ENCODE assay signal across 16 mouse cellular contexts in the genomic region with DNA sequence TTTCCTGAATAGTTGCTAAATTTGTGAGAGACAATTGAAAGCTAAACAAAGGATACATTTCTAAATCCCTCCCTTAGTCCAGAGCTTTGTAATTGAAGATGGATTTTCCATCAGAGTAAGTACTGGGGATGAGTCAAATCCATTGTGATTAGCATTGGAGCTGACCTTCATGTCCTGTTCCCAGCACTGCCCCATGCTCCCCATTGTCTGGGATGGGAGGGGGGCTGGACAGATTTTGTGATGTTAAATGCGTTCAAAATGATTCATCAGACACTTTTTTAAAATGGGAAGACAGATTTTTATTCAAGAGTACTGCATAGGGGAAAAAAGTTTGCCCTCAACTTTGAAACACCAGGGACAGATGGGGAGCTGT. TPM values are rescaled to one million over a fixed set of nuclear protein-coding genes. Genes with fewer than 3 reads are reported as not detected.
DNase-seq lines count a peak whose midpoint lies in the region; ATAC-seq and TF ChIP-seq lines count a peak whose summit lies in the region.
"Had no signal": no experiment of that assay in that cellular context is flagged by ENCODE, and none has a peak within 500 bp of the region (broad histone marks: within the 10 kb centered on the region; RNA-seq: fewer than 3 reads in every experiment).

No protein-coding gene starts in this region.

- ATAC-seq in hindbrain, embryonic 16.5 days, result no peak
- no peak for ATAC-seq in intestine, embryonic 15.5 days
- ATAC-seq: inflammation-experienced regulatory T-cells, adult 6 months had no signal

- H3K4me2 ChIP-seq in hindbrain, embryonic 16.5 days (ENCODE audit: low read length), result no peak overlapping the region
- no peak overlapping the region for H3K4me2 ChIP-seq in intestine, embryonic 15.5 days (replicated peaks)
- H3K4me2 ChIP-seq: liver, embryonic 11.5 days; neural tube, embryonic 12.5 days had no signal

- H3K9ac ChIP-seq in hindbrain, embryonic 16.5 days (ENCODE audit: low read depth, low read length), result no peak overlapping the region
- no peak overlapping the region for H3K9ac ChIP-seq in intestine, embryonic 15.5 days
- H3K9ac ChIP-seq: neural tube, embryonic 12.5 days had no signal

- no peak for TF ChIP-seq POLR2A in embryonic fibroblast, embryonic 13.5 days (IDR thresholded peaks at IDR 0.05; ENCODE audit: low read depth, low read length)

- intact Hi-C loops in gastrocnemius, adult 2 months (cut with DNase I), result no loop called here

- H3K36me3 ChIP-seq in hindbrain, embryonic 10.5 days, result no peaks in the 10 kb centered on the region
- H3K36me3 ChIP-seq in hindbrain, embryonic 16.5 days (ENCODE audit: control insufficient read depth, insufficient read depth, low read length), result no peaks in the 10 kb centered on the region
- H3K36me3 ChIP-seq in intestine, embryonic 15.5 days, result no peaks in the 10 kb centered on the region
- H3K36me3 ChIP-seq: neural tube, embryonic 12.5 days had no signal

- TF ChIP-seq CTCF in gastrocnemius, adult 2 months (IDR thresholded peaks at IDR 0.05), result no peak
- TF ChIP-seq CTCF in embryonic fibroblast, embryonic 13.5 days (IDR thresholded peaks at IDR 0.05; ENCODE audit: borderline replicate concordance, insufficient read depth, low read length), result no peak

- H3K9me3 ChIP-seq in hindbrain, embryonic 10.5 days, result no peaks in the 10 kb centered on the region
- H3K9me3 ChIP-seq in hindbrain, embryonic 16.5 days (ENCODE audit: control insufficient read depth, low read length), result no peaks in the 10 kb centered on the region
- H3K9me3 ChIP-seq in intestine, embryonic 15.5 days, result no peaks in the 10 kb centered on the region
- H3K9me3 ChIP-seq: neural tube, embryonic 12.5 days had no signal

- H3K4me3 ChIP-seq in gastrocnemius, adult 2 months, result no peak overlapping the region
- H3K4me3 ChIP-seq in hindbrain, embryonic 10.5 days, result no peak overlapping the region
- no peak overlapping the region for H3K4me3 ChIP-seq in hindbrain, embryonic 16.5 days (ENCODE audit: low read length)
- no peak overlapping the region for H3K4me3 ChIP-seq in embryonic fibroblast, embryonic 13.5 days (ENCODE audit: insufficient read depth, low read length)
- no peak overlapping the region for H3K4me3 ChIP-seq in intestine, embryonic 15.5 days (replicated peaks)
- H3K4me3 ChIP-seq: neural tube, embryonic 12.5 days had no signal

- H3K4me1 ChIP-seq in hindbrain, embryonic 10.5 days (replicated peaks), result peaks cover 83% of the 10 kb centered on the region
- peaks cover 9% of the 10 kb centered on the region for H3K4me1 ChIP-seq in hindbrain, embryonic 16.5 days (ENCODE audit: control insufficient read depth, insufficient read depth, low read depth, low read length)
- H3K4me1 ChIP-seq in embryonic fibroblast, embryonic 13.5 days (ENCODE audit: control insufficient read depth, insufficient read depth, low read length), result peaks cover 22% of the 10 kb centered on the region
- peaks cover 34% of the 10 kb centered on the region for H3K4me1 ChIP-seq in intestine, embryonic 15.5 days (replicated peaks)

- DNase-seq in gastrocnemius, adult 2 months, result no peak
- DNase-seq in gastrocnemius, postnatal 10 days, result no peak
- no peak for DNase-seq in hindbrain, embryonic 10.5 days (ENCODE audit: low spot score)
- DNase-seq in ES-CJ7 (ENCODE audit: low read depth, low spot score), result peak; percentile 72
- no peak for DNase-seq in thymus, adult 18-20 months
- DNase-seq: cerebellum, adult 2 months; lung, postnatal 10 days; midbrain, embryonic 14.5 days; spleen, adult 18-20 months had no signal

- WGBS in hindbrain, embryonic 10.5 days, result 27% methylated on average over 1 of the region's 1 CpGs
- WGBS in hindbrain, embryonic 16.5 days, result 15% methylated on average over 1 of the region's 1 CpGs
- 65% methylated on average over 1 of the region's 1 CpGs for WGBS in intestine, embryonic 15.5 days

- 0 out of 2 replicates have a peak overlapping the region, but pooled peaks have one; percentile 10 for H3K27ac ChIP-seq in gastrocnemius, adult 2 months
- peak overlapping the region; percentile 87 for H3K27ac ChIP-seq in hindbrain, embryonic 10.5 days
- no peak overlapping the region for H3K27ac ChIP-seq in hindbrain, embryonic 16.5 days (ENCODE audit: low read depth, low read length)
- peak overlapping the region; percentile 93 for H3K27ac ChIP-seq in embryonic fibroblast, embryonic 13.5 days (ENCODE audit: insufficient read depth, low read length)
- H3K27ac ChIP-seq in intestine, embryonic 15.5 days, result no peak overlapping the region
- H3K27ac ChIP-seq: kidney, postnatal 0 days; neural tube, embryonic 12.5 days had no signal

- no peaks in the 10 kb centered on the region for H3K27me3 ChIP-seq in hindbrain, embryonic 10.5 days (ENCODE audit: insufficient read depth, poor library complexity, severe bottlenecking)
- H3K27me3 ChIP-seq in hindbrain, embryonic 16.5 days (replicated peaks; ENCODE audit: control insufficient read depth, insufficient read depth, low read length), result no peaks in the 10 kb centered on the region
- no peaks in the 10 kb centered on the region for H3K27me3 ChIP-seq in intestine, embryonic 15.5 days (replicated peaks)
- H3K27me3 ChIP-seq: neural tube, embryonic 12.5 days had no signal

RNA-seq across cellular contexts. Expression of gene Ddc, which starts 16.2 kb away (rescaled TPM):
- under 1 TPM; 0.61 to 0.81 TPM for total RNA-seq in gastrocnemius, adult 2 months (2021)
- total RNA-seq in gastrocnemius, postnatal 10 days (2021), result 10 to 100 TPM; 38.1 to 45.7 TPM
- 10.2 TPM in 2 replicates for polyA plus RNA-seq in hindbrain, embryonic 10.5 days (2016; fragmentation: Nextera tagmentation; extraction: Ambion mirVana)
- polyA plus RNA-seq in hindbrain, embryonic 16.5 days (2015; fragmentation: Nextera tagmentation; extraction: Ambion mirVana), result 10.6 and 11.9 TPM in 2 replicates
- polyA plus RNA-seq in embryonic fibroblast, embryonic 13.5 days (2011; ENCODE audit: insufficient read length, low read depth, missing spikeins), result 1.6 TPM in 2 replicates
- 46.3 and 52.2 TPM in 2 replicates for polyA plus RNA-seq in intestine, embryonic 15.5 days (2015; fragmentation: Nextera tagmentation; extraction: Ambion mirVana)

Comparison
In these comparisons a context has a peak if more than half of its experiments do, and no peak if none do; other contexts are left out.
1. H3K27ac ChIP-seq: peak in gastrocnemius, adult 2 months (single experiment), hindbrain, embryonic 10.5 days (single experiment) and embryonic fibroblast, embryonic 13.5 days (single experiment); none in hindbrain, embryonic 16.5 days (single experiment) and intestine, embryonic 15.5 days (single experiment).